ENCODE assay signal across 8 mouse cellular contexts in the genomic region with DNA sequence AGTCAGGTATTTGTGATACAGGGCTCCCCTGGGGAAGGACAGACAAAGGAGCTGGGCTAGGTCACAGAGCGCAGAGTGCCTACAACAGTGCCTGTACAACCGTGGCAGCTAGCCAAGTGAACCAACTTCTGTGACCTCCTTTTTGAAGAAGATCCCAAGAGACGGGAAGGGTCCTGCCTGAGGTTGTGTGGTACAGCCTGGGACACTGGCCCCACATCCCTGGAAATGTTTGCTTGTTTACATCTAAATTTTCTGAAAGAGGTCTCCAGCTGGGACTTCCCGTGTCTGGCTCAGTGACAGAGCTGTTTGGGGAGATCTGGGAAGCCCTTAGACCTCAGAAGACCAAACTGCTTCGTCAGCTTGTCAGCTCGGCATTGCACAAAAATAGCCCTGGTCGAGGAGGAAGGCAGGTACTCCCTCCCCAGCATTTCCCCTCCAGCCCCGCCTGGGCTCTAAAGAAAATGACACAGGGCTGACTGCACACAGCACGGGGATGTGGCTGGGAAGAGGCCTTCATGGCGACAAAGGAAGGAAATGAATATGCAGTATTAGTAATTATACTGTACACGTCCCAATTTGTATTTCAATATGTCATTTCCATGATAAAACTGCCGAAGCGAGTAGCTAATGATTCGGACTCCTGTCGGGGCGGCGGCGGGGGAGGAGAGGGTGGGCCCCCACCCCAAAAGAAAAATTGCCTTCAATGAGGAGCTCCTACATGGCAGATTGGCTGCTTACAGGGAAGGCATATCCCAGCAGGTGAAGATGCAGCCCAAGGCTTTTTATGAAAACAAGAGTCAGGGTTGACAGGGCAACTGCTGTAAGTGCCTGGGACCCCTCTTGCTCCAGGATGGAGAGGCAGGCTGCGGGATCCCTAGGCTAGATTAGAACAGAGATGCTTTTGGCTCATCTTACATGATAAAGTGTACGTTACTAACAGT. TPM values are rescaled to one million over a fixed set of nuclear protein-coding genes. Genes with fewer than 3 reads are reported as not detected.
DNase-seq lines count a peak whose midpoint lies in the region; ATAC-seq and TF ChIP-seq lines count a peak whose summit lies in the region.

No protein-coding gene starts in this region.

- 0 out of 2 replicates have a peak, but pooled peaks have one; percentile 39 for ATAC-seq in intestine, embryonic 15.5 days
- no peak for ATAC-seq in intestine, postnatal 0 days
- no peak for ATAC-seq in midbrain, postnatal 0 days (ENCODE audit: low FRiP score)

- TF ChIP-seq CTCF in intestine, postnatal 0 days (IDR thresholded peaks at IDR 0.05; ENCODE audit: low read depth) = no peak
- no peak for TF ChIP-seq CTCF in bone marrow macrophage, adult 2 months (IDR thresholded peaks at IDR 0.05; ENCODE audit: low read depth, low read length)
- TF ChIP-seq CTCF in midbrain, postnatal 0 days (IDR thresholded peaks at IDR 0.05) = no peak
- TF ChIP-seq CTCF in thymus, adult 2 months (IDR thresholded peaks at IDR 0.05; ENCODE audit: borderline replicate concordance, control insufficient read depth, extremely low read depth, insufficient read depth, low read length, poor library complexity) = no peak

- DNase-seq in heart, adult 9 months (ENCODE audit: low spot score in 2 of 2) = peak; percentile 43 to 52
- DNase-seq in kidney, adult 9 months = peak; percentile 45
- DNase-seq in midbrain, postnatal 0 days (ENCODE audit: low spot score) = peak; percentile 20
- no peak for DNase-seq in thymus, adult 2 months
- DNase-seq in left cerebral cortex, adult 8-10 months (ENCODE audit: low spot score in 2 of 2) = no peak

- H3K27ac ChIP-seq in intestine, embryonic 15.5 days = no peak overlapping the region
- H3K27ac ChIP-seq in intestine, postnatal 0 days (ENCODE audit: low read depth, low read length) = no peak overlapping the region
- peak overlapping the region; percentile 36 for H3K27ac ChIP-seq in bone marrow macrophage, adult 2 months (ENCODE audit: insufficient read depth, low read depth, low read length)
- no peak overlapping the region for H3K27ac ChIP-seq in midbrain, postnatal 0 days (ENCODE audit: low read depth, low read length)
- no peak overlapping the region for H3K27ac ChIP-seq in thymus, adult 2 months (ENCODE audit: control insufficient read depth, insufficient read depth, low read length)

- no peaks in the 10 kb centered on the region for H3K4me1 ChIP-seq in intestine, embryonic 15.5 days (replicated peaks)
- H3K4me1 ChIP-seq in intestine, postnatal 0 days (replicated peaks; ENCODE audit: control insufficient read depth, insufficient read depth, low read length) = no peaks in the 10 kb centered on the region
- peaks cover 19% of the 10 kb centered on the region for H3K4me1 ChIP-seq in bone marrow macrophage, adult 2 months (ENCODE audit: control insufficient read depth, insufficient read depth, low read length)
- H3K4me1 ChIP-seq in midbrain, postnatal 0 days (ENCODE audit: insufficient read depth, low read length) = no peaks in the 10 kb centered on the region
- peaks cover 3% of the 10 kb centered on the region; the same call in 1 of the 2 replicates for H3K4me1 ChIP-seq in thymus, adult 2 months (replicated peaks; ENCODE audit: control insufficient read depth, insufficient read depth, low read length)

- no peak overlapping the region for H3K9ac ChIP-seq in intestine, embryonic 15.5 days
- no peak overlapping the region for H3K9ac ChIP-seq in intestine, postnatal 0 days (ENCODE audit: low read depth, low read length)
- no peak overlapping the region for H3K9ac ChIP-seq in midbrain, postnatal 0 days (replicated peaks; ENCODE audit: low read length, poor library complexity, severe bottlenecking)

- no peaks in the 10 kb centered on the region for H3K36me3 ChIP-seq in intestine, embryonic 15.5 days
- no peaks in the 10 kb centered on the region for H3K36me3 ChIP-seq in intestine, postnatal 0 days (ENCODE audit: control insufficient read depth, insufficient read depth)
- H3K36me3 ChIP-seq in midbrain, postnatal 0 days (ENCODE audit: insufficient read depth, low read length) = no peaks in the 10 kb centered on the region
- no peaks in the 10 kb centered on the region for H3K36me3 ChIP-seq in thymus, adult 2 months (ENCODE audit: control insufficient read depth, insufficient read depth, low read length)

- no peaks in the 10 kb centered on the region for H3K27me3 ChIP-seq in intestine, embryonic 15.5 days (replicated peaks)
- no peaks in the 10 kb centered on the region for H3K27me3 ChIP-seq in intestine, postnatal 0 days (replicated peaks; ENCODE audit: control insufficient read depth, insufficient read depth, low read length)
- H3K27me3 ChIP-seq in midbrain, postnatal 0 days (ENCODE audit: insufficient read depth, low read length) = no peaks in the 10 kb centered on the region
- no peaks in the 10 kb centered on the region for H3K27me3 ChIP-seq in thymus, adult 2 months (ENCODE audit: control insufficient read depth, insufficient read depth, low read length)

- no peak overlapping the region; the same call in 1 of the 2 replicates for H3K4me2 ChIP-seq in intestine, embryonic 15.5 days (replicated peaks)
- no peak overlapping the region for H3K4me2 ChIP-seq in intestine, postnatal 0 days (replicated peaks; ENCODE audit: low read depth)
- H3K4me2 ChIP-seq in midbrain, postnatal 0 days (ENCODE audit: low read depth, low read length, poor library complexity, severe bottlenecking) = peak overlapping the region; percentile 7; the same call in 1 of the 2 replicates

- 46% methylated on average over 20 of the region's 20 CpGs for WGBS in intestine, embryonic 15.5 days
- WGBS in intestine, postnatal 0 days = 51% methylated on average over 20 of the region's 20 CpGs
- WGBS in midbrain, postnatal 0 days = 22% methylated on average over 20 of the region's 20 CpGs
- 21% methylated on average over 20 of the region's 20 CpGs for WGBS in thymus, adult 2 months

- no peaks in the 10 kb centered on the region for H3K9me3 ChIP-seq in intestine, embryonic 15.5 days
- H3K9me3 ChIP-seq in intestine, postnatal 0 days (ENCODE audit: control insufficient read depth) = no peaks in the 10 kb centered on the region
- H3K9me3 ChIP-seq in midbrain, postnatal 0 days (ENCODE audit: low read length) = no peaks in the 10 kb centered on the region

- TF ChIP-seq POLR2A in bone marrow macrophage, adult 2 months (IDR thresholded peaks at IDR 0.05; ENCODE audit: borderline replicate concordance, low read depth, low read length) = no peak
- no peak for TF ChIP-seq POLR2A in thymus, adult 2 months (IDR thresholded peaks at IDR 0.05; ENCODE audit: control insufficient read depth, extremely low read depth, insufficient read depth, low read length, poor library complexity)

- no peak overlapping the region for H3K4me3 ChIP-seq in intestine, embryonic 15.5 days (replicated peaks)
- H3K4me3 ChIP-seq in intestine, postnatal 0 days (ENCODE audit: low read depth, low read length) = no peak overlapping the region
- peak overlapping the region; percentile 4; the same call in 1 of the 2 replicates for H3K4me3 ChIP-seq in bone marrow macrophage, adult 2 months (ENCODE audit: insufficient read depth, low read length)
- H3K4me3 ChIP-seq in midbrain, postnatal 0 days (ENCODE audit: low read depth, low read length) = no peak overlapping the region
- no peak overlapping the region for H3K4me3 ChIP-seq in thymus, adult 2 months (ENCODE audit: control insufficient read depth, insufficient read depth, low read length)

RNA-seq across cellular contexts. Expression of gene Mxi1, which starts 25.8 kb away (rescaled TPM):
- 34.0 and 34.5 TPM in 2 replicates for polyA plus RNA-seq in intestine, embryonic 15.5 days (2015; fragmentation: Nextera tagmentation; extraction: Ambion mirVana)
- polyA plus RNA-seq in intestine, postnatal 0 days (2015; fragmentation: Nextera tagmentation; extraction: Ambion mirVana) = 58.9 and 64.0 TPM in 2 replicates
- 48.3 and 49.2 TPM in 2 replicates for polyA plus RNA-seq in bone marrow macrophage, adult 2 months (2012; ENCODE audit: insufficient read depth, insufficient read length, missing spikeins)
- 40.9 and 49.2 TPM in 2 replicates for total RNA-seq in midbrain, postnatal 0 days (2014; rRNA removed)
- polyA plus RNA-seq in midbrain, postnatal 0 days (2015; fragmentation: Nextera tagmentation; extraction: Ambion mirVana) = 37.7 and 38.8 TPM in 2 replicates
- 29.1 and 31.9 TPM in 2 replicates for polyA plus RNA-seq in thymus, adult 2 months (2012; rRNA removed)
- 10 to 100 TPM; 81.4 to 89.0 (median 87.7) TPM for total RNA-seq in left cerebral cortex, adult 8-10 months (2022)

Comparison
In these comparisons a context has a peak if more than half of its experiments do, and no peak if none do; other contexts are left out.
1. DNase-seq: peak in heart, adult 9 months (2 of 2), kidney, adult 9 months (single experiment) and midbrain, postnatal 0 days (single experiment); none in thymus, adult 2 months (single experiment) and left cerebral cortex, adult 8-10 months (0 of 2).